ENCODE assay signal across 32 mouse cellular contexts in the genomic region with DNA sequence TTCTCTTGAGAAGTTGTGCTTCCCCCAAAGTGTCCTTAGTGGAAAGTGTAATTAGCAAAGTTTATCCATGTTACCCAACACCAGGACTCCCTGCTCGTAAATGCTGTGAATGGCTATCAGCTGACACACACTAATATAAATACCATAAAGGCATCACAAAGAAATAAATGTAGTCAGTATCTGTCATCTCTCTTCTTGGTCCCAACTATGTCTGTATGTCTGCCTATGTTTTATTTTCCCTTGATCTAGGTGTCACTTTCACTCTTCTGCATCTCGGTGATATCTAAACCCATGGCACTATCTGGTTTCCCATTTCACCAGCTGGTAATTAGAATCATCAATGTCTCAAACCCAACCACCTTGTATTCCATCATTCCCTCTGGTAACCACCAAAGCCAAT.
"Had no signal": no experiment of that assay in that cellular context is flagged by ENCODE, and none has a peak within 500 bp of the region (broad histone marks: within the 10 kb centered on the region; RNA-seq: fewer than 3 reads in every experiment).

No protein-coding gene starts in this region.

- H3K4me3 ChIP-seq: limb, embryonic 10.5 days; limb, embryonic 12.5 days; limb, embryonic 13.5 days; limb, embryonic 15.5 days; liver, embryonic 12.5 days; liver, embryonic 13.5 days; liver, embryonic 15.5 days; lung, embryonic 15.5 days; megakaryocyte, embryonic 14.5 days; midbrain, embryonic 10.5 days; midbrain, embryonic 12.5 days; midbrain, embryonic 13.5 days; midbrain, embryonic 15.5 days; myocyte; neural tube, embryonic 12.5 days had no signal

- H3K27me3 ChIP-seq: limb, embryonic 12.5 days; limb, embryonic 13.5 days; limb, embryonic 15.5 days; liver, embryonic 12.5 days; liver, embryonic 13.5 days; liver, embryonic 15.5 days; lung, embryonic 15.5 days; megakaryocyte, embryonic 14.5 days; midbrain, embryonic 12.5 days; midbrain, embryonic 13.5 days; midbrain, embryonic 15.5 days; neural tube, embryonic 12.5 days had no signal

- H3K27ac ChIP-seq: limb, embryonic 10.5 days; limb, embryonic 12.5 days; limb, embryonic 13.5 days; limb, embryonic 15.5 days; liver, embryonic 12.5 days; liver, embryonic 13.5 days; liver, embryonic 14.5 days; liver, embryonic 15.5 days; lung, embryonic 15.5 days; macrophage; midbrain, embryonic 10.5 days; midbrain, embryonic 12.5 days; midbrain, embryonic 13.5 days; midbrain, embryonic 15.5 days; neural tube, embryonic 12.5 days had no signal

- H3K9ac ChIP-seq: limb, embryonic 12.5 days; limb, embryonic 13.5 days; limb, embryonic 15.5 days; liver, embryonic 12.5 days; liver, embryonic 13.5 days; liver, embryonic 14.5 days; liver, embryonic 15.5 days; liver, postnatal 0 days; lung, embryonic 14.5 days; lung, embryonic 15.5 days; midbrain, embryonic 12.5 days; midbrain, embryonic 13.5 days; midbrain, embryonic 15.5 days; neural tube, embryonic 12.5 days had no signal

- H3K4me1 ChIP-seq: limb, embryonic 12.5 days; limb, embryonic 13.5 days; limb, embryonic 15.5 days; liver, embryonic 12.5 days; liver, embryonic 13.5 days; liver, embryonic 15.5 days; lung, embryonic 15.5 days; megakaryocyte, embryonic 14.5 days; midbrain, embryonic 10.5 days; midbrain, embryonic 12.5 days; midbrain, embryonic 13.5 days; midbrain, embryonic 15.5 days; neural tube, embryonic 12.5 days had no signal

- H3K9me3 ChIP-seq: limb, embryonic 10.5 days; limb, embryonic 12.5 days; limb, embryonic 13.5 days; limb, embryonic 15.5 days; liver, embryonic 12.5 days; liver, embryonic 13.5 days; liver, embryonic 15.5 days; lung, embryonic 15.5 days; midbrain, embryonic 10.5 days; midbrain, embryonic 12.5 days; midbrain, embryonic 13.5 days; midbrain, embryonic 15.5 days; neural tube, embryonic 12.5 days had no signal

- DNase-seq: left cerebral cortex, postnatal 4 days; liver; liver, embryonic 13.5 days; liver, postnatal 0 days; lung, adult 18-20 months; lung, adult 2 months; lung, embryonic 14.5 days; lung, postnatal 10 days; lung, postnatal 14 days; lung, postnatal 36 days; lung, postnatal 4 days; midbrain, embryonic 14.5 days had no signal

- H3K36me3 ChIP-seq: limb, embryonic 10.5 days; limb, embryonic 12.5 days; limb, embryonic 13.5 days; limb, embryonic 15.5 days; liver, embryonic 12.5 days; liver, embryonic 13.5 days; liver, embryonic 15.5 days; lung, embryonic 15.5 days; midbrain, embryonic 10.5 days; midbrain, embryonic 12.5 days; midbrain, embryonic 13.5 days; midbrain, embryonic 15.5 days; neural tube, embryonic 12.5 days had no signal

- ATAC-seq: liver, embryonic 12.5 days; liver, postnatal 0 days; lung, postnatal 0 days; midbrain, embryonic 13.5 days; midbrain, embryonic 15.5 days; midbrain, embryonic 16.5 days had no signal

- H3K4me2 ChIP-seq: limb, embryonic 12.5 days; limb, embryonic 13.5 days; limb, embryonic 15.5 days; liver, embryonic 11.5 days; liver, embryonic 12.5 days; liver, embryonic 13.5 days; liver, embryonic 15.5 days; lung, embryonic 14.5 days; lung, embryonic 15.5 days; midbrain, embryonic 11.5 days; midbrain, embryonic 12.5 days; midbrain, embryonic 13.5 days; midbrain, embryonic 15.5 days; neural tube, embryonic 12.5 days had no signal
